Mouse (Mus musculus) ovary, postnatal 36 days (tissue): ENCODE measurements at regions not wholly inside any gene's neighbourhood (a gene's known extent, or its start where the extent isn't known, plus 50 kb on each side); places are given as distances from the start of the nearest gene placed in this dataset.

Source experiments
- DNase-seq: peaks from one replicate; pipeline ENCODE4 v3.0.0; 2022; ENCODE audit warnings: low spot score, mixed read lengths

- no peak for DNase-seq
These were observed 411.9 kb upstream of the Gm765 start for GRCm38 (mm10) chr6:98754487-98754886.

GRCm38 (mm10) chr6:98748618-98749017 lies 406.1 kb upstream of the Gm765 start:
- no peak for DNase-seq

DNA sequence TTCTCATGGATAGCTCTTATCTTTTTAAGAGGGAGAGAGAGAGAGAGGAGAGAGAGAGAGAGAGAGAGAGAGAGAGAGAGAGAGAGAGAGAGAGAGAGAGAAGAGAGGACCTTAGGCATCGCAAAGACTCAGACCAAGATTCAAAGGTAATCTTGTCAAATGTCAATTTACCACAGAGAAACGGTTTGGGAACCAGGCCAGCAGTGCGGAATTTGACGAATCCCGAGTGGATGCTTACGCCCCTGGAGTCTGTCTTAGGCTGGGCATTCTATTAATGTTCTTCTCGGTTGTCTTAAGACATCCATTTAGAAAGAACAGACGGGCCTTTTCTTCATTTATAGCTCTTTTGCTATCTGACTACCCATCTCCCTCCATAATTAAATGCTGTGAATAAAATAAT lies 404.4 kb upstream of the Gm765 start:
- DNase-seq = no peak

DNA sequence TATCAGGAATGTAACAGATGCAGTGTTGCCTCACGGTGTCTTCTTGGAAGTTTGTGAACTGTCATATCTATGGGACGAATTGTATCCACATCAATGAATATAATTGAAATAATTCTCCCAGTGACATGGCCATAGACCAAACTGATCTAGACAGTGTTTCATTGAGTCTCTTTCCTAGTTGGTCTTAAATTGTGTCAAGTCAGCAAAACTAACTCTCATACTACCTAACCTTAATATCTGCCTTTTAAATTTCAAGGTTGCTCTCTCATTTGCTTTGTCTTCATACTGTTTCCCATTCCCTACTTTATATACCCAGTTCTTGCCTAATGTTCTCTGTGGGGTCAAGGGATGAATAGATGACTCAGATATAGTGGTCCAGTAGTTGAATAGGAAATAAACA lies 397.9 kb upstream of the Gm765 start:
- DNase-seq = no peak

- DNase-seq = no peak
These were observed 388.5 kb upstream of the Gm765 start for GRCm38 (mm10) chr6:98731010-98731530.

- DNase-seq = no peak
These were observed 384.1 kb upstream of the Gm765 start for GRCm38 (mm10) chr6:98726605-98727144.

DNA sequence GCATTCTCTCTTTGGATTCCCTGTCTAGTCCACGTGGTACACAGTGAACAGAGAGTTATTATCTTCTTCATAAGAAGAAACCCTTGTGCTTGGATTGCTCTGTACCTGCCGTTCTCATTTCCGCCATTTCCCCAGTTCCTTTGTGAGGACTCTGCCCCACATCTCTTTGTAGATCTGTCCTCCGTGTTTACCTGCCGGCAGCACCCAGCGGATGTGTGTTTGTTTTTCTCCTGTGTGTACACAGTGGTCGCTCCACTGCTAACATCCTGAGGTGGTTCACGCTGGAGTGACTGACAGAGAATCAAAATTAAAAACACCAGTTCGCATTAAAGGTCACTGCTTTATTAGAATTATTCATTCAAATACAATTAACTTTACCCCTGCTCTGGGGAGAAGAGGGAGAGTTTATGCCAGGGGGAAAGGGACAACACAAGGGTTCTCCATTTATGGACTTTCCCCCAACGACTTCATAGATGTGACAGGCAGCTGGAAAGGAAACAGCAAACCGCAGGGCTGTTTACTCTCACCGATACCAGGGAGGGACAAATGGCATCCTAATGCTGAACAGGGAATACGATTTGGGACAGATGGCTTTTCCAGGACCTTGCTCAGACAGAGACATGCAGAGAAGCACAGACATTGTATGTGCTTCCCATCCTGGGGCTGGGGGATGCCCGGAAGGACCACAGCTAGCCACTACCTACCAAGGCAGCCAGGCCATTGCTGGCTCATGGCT lies 362.5 kb upstream of the Gm765 start:
- DNase-seq = no peak

- no peak for DNase-seq
These were observed 355.0 kb upstream of the Gm765 start for GRCm38 (mm10) chr6:98697571-98697970.

DNA sequence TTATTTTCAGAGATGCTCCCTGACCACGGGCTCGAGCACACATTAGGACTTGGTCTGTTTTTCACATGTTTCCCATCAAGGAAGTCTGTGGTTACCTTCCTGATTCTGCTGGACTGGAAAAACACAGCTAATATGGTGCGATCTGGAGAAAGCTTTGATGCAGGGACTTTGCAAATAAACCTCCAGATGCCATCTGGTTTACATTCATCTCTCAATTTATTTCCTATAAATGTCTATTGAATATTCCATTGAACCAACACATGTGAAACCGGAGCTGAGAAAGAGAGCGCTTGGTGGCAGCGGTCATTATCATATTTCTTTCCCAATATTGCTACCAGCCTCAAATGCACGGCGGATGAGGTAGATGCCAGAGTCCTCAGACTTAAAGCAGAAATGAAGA lies 350.9 kb upstream of the Gm765 start:
- DNase-seq = no peak

DNA sequence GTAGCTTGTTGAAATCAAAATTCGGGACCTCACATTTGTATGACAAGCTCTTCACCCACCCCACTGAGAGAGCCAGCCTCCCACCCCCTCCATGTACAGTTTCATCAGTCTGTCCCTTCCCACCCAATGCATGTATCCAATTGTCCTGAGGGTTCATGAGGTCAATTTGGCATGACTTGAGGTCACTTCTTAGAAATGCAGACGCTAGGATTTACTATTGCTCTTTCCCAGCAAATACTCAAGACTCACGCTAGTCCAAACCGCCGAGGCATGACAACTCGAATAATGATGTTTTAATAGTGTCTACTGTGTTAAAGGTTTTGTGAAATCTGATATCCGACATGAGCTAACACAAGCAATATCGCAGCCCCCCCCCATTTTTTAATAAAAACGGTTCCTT lies 347.6 kb upstream of the Gm765 start:
- DNase-seq = no peak

DNA sequence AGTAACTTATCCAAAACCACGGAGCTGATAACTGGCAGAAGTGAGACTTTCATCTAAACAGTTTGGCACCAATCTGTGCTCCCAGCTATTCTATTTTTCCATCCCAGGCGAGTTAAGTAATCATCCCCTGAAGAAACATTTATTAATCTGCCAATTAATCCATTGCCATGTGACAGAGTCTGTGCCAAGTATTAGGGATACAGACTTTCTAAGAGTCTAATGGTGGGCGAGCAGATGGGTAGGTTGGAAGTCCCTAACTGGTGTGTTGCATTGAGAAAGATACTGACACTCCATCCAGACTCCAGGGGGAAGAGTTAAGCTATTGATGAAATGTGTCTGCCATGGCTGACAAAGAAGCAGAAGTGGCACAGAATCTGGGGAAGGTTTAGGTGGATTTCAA lies 346.8 kb upstream of the Gm765 start:
- no peak for DNase-seq

DNA sequence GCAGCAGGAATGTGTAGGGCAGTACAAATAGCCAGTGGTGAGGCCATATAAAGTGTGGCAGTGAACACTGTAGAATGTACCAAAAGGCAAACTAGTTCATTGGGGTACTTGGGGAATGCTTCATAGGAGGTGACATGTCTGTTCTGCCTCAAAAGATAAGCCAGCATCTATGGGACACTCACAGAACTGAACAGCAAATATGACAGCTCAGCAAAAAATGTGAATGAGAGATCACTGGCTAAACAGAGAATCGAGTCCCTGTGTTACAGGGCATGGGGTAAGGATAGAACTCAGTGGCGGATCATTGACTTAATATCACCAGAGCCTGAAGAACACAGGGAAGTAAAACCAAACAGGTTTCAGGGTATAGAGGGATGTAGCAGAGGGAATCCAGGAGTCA lies 346.1 kb upstream of the Gm765 start:
- DNase-seq = no peak

DNA sequence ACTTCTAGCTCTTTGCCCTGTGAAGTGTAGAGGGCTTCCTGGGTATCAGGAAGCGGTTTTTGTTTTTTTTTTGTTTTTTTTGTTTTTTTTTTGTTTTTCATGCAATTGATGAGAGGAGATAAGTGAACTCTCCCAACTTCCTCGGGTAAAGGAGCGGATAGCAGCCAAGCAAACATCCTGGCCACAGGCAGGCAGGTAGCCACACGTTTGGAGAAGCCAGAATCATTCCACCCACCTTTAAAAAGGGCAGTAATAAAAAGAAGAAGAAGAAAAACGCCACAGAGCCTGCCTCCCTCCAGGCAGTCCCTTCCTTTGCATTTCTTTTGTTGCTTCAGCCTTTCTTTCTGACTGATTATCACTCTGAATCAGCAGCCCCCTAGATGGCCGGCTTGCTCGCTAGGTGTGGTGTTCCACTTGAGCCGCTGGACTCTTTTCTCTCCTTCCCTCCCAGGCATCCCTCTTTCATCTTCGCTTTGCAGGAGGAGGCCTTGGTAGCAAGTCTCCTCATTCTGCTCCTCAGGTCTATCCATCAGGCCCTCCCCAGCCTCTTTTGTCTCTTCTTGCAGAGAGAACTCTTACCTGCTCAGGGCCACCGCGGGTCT lies 323.9 kb upstream of the Gm765 start:
- no peak for DNase-seq

DNA sequence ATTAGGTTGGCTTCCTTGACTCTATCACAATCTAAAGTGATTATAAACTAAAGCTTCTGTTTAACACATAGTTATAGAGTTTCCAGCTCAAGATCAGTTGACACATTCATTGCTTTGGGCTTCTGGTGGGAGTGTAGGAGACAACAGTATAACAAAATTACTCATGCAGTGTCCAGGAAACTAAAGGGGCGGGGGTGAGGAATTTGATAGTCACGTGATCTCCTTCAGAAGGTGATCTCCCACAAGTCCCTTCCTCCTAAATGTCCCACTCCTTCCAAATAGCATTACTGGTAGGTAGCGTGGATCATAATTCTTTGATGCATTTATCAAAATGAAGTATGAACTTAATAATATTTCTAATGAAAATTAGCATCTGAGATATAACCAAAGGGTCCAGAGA lies 309.3 kb upstream of the Gm765 start:
- no peak for DNase-seq

GRCm38 (mm10) chr6:98651315-98651714 lies 308.8 kb upstream of the Gm765 start:
- DNase-seq = no peak

DNA sequence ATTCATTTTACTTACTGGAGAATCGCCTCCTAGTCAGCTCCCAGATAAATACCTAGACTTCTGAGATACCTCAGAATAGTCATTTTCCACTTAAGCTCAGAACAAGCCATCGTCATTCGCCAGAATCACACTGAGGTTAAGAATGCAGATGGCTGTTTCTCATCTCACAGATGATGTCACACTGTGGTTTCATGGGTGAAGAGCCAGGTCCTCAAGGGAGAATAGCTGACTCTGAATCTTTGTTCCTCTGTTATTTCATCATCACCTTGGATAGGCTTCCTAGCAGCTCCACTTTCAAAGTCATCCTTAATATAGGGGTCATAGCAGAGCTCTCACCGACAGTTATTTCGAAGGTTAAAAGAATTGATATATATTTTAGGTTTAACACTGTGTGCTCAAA lies 297.8 kb upstream of the Gm765 start:
- DNase-seq = no peak

DNA sequence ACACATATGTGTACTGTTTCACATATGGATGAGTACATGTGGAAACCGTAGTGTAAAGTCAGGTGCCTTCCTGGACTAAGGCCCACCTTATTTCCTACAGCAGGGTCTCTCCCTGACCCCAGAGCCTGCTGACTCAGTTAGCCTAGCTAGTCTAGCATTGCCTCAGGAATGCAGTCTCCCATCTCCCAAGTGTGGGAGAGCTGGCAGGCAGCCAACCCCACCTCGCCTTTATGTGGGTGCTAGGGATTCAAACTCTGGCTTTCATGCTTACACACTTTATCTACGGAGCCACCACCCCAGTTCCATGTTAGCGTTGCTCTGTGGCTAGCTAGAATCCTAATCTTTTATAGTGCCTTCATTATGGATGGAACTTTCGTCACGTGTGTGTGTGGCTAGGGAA lies 293.3 kb upstream of the Gm765 start:
- no peak for DNase-seq

- no peak for DNase-seq
These were observed 289.9 kb upstream of the Gm765 start for GRCm38 (mm10) chr6:98632278-98633063.

GRCm38 (mm10) chr6:98631269-98631668 lies 288.7 kb upstream of the Gm765 start:
- no peak for DNase-seq

DNA sequence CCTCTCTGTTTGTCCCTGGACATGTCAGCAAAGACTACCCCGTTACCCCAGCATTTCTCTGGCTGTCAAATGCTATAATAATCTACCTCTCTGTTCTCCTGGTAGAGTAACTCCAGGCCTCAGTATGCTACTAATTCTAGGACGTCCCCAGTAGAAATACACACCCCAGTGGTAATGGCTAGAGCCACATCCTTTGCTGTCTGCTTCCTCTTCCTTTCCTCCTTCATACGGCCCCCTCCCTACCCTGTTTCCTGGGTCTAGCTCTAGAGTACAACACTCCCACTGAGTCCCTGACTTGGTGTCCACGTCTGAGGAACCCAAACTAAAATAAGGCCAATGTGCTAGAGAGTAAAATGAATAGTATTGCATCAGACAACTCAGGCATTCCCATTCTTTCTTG lies 287.1 kb upstream of the Gm765 start:
- DNase-seq = no peak

DNA sequence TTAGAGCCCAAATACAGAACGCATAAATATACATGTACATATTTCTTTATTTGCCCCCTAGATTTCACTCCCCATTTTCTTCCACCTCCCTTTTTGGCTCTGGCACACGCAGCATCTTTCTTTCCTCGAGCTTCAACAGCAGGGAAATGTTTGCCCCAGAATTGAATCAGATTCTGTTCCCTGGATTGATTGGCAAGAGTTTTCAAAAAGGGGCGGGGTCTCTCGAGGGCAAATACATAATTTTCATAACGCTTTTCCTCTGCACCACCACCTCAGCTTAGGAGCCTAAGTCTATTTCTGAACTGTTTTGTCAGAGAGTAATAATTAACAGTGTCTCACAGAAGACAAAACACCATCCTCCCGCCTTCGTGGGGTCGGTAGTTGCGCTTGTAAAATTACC lies 283.9 kb upstream of the Gm765 start:
- DNase-seq = no peak

- DNase-seq = no peak
These were observed 278.3 kb upstream of the Gm765 start for GRCm38 (mm10) chr6:98620886-98621285.

- DNase-seq = no peak
These were observed 270.5 kb upstream of the Gm765 start for GRCm38 (mm10) chr6:98613030-98613429.
